Mouse (Mus musculus) C2C12 (cell line): ENCODE measurements at regions not wholly inside any gene's neighbourhood (a gene's known extent, or its start where the extent isn't known, plus 50 kb on each side); places are given as distances from the start of the nearest gene placed in this dataset.

Experiments used
- CTCF ChIP-seq: IDR thresholded peaks from one replicate; pipeline ENCODE4 v1.5.1; 2011; ENCODE audit not compliant: control insufficient read depth, insufficient read depth, insufficient read length
- FOSL1 ChIP-seq: IDR thresholded peaks from one replicate; pipeline ENCODE4 v1.8.0; 2011; ENCODE audit warnings: mild to moderate bottlenecking, low read length; ENCODE audit not compliant: poor library complexity, insufficient read depth, severe bottlenecking

GRCm38 (mm10) chr12:96617226-96617625 lies 925.2 kb downstream of the Flrt2 start:
- TF ChIP-seq CTCF (no peak), FOSL1 (no peak)
